Mouse (Mus musculus) heart, adult 2 months (tissue): ENCODE results near the gene Fam173a.

Source experiments
- CTCF ChIP-seq: fragments of 200-600 bp; IDR thresholded peaks from 2 replicates; pipeline ENCODE4 v1.8.1; 2022; ENCODE audit warnings: antibody characterized with exemption, mild to moderate bottlenecking, moderate library complexity
- EP300 ChIP-seq: fragments of 200-500 bp; IDR thresholded peaks from 2 replicates; pipeline ENCODE4 v1.6.1; 2011; ENCODE audit warnings: low read depth, low read length, control low read depth; ENCODE audit not compliant: insufficient read depth

DNA sequence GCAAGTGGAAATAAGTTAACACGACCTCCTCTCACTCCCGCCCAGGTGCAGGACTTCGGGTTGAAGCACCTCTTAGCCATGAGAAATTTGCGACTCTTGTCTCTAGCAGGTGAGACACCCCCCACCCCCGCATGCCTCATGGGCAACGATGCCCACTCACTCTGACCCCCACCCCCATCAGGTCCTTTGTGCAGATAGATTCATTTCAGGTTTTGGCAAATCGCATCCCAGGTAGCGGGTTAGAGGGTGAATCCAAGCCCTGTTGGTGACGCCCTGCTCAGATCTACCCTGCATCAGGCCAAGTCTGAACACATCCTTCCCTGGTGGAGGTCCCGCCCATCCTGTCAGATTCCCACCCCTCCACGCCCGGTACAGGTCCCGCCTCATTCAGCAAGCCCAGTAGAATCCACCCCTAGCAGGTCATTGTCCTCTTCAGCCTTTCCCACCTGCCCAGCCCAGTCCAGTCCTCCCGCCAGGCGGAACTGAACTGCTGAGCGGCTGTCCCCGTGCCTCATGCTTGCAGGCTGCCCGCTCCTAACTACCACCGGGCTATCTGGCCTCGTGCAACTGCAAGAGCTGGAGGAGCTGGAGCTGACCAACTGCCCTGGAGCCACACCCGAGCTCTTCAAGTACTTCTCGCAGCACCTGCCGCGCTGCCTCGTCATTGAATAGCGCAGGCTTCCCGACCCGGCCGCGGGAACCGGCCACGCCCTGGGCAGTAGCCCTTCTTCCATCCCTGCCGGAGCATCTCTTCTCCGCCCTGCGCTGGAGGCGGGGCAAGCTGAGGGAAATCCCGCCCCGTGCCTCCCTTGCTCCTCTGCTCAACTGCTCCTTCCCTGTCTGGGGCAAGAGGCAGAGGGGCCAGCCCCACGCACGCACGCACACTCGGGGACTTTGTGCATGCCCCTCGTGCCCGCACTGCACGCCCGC is 26.4 kb upstream of the Fam173a start:
- TF ChIP-seq CTCF, result no peak
- TF ChIP-seq EP300, result no peak
